Comparison of ENCODE assay signal across 25 mouse cellular contexts in the genomic region with DNA sequence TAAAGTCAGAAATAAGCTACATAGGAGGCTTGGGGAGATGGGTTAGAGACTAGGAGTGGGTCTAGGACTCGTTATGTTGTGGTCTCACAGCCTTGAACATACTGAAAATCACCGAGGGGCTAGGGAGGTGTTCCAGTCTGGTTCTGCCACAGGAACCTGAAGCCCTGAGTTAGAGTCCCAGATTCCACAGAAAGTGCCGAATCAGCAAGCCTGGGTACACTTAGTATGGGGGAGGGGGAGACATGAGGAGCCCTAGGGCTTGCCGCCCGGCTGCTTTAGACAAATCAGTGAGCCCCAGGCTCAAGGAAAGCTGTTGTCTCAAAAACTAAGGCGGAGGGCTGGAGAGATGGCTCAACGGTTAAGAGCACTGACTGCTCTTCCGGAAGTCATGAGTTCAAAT. TPM values are rescaled to one million over a fixed set of nuclear protein-coding genes. Genes with fewer than 3 reads are reported as not detected.
A peak's percentile ranks its signal among the peaks of the same experiment; 100 is the strongest.
DNase-seq lines count a peak whose midpoint lies in the region; TF ChIP-seq lines count a peak whose summit lies in the region.
"Had no signal": no experiment of that assay in that cellular context is flagged by ENCODE, and none has a peak within 500 bp of the region (broad histone marks: within the 10 kb centered on the region; RNA-seq: fewer than 3 reads in every experiment).

No protein-coding gene starts in this region.

- TF ChIP-seq EP300 in CH12.LX (IDR thresholded peaks at IDR 0.05; ENCODE audit: low read length) (no peak), MEL (IDR thresholded peaks at IDR 0.05; ENCODE audit: low read depth in 1 of 2, low read length in 2 of 2) (no peak)

- no peak overlapping the region for H3K4me2 ChIP-seq in CH12.LX (ENCODE audit: insufficient read depth, low read depth, poor library complexity, severe bottlenecking)

- H3K79me2 ChIP-seq in CH12.LX (replicated peaks; ENCODE audit: control insufficient read depth, extremely low read depth, insufficient read depth, poor library complexity, severe bottlenecking) (no peaks in the 10 kb centered on the region), MEL (ENCODE audit: control insufficient read depth, insufficient read depth, low read length, poor library complexity) (no peaks in the 10 kb centered on the region)

- no peaks in the 10 kb centered on the region for H3K4me1 ChIP-seq in CH12.LX (ENCODE audit: control insufficient read depth in 1 of 2, insufficient read depth in 2 of 2)
- peaks cover 20 to 23% of the 10 kb centered on the region in 2 experiments for H3K4me1 ChIP-seq in ES-E14 (ENCODE audit: control insufficient read depth in 2 of 2, insufficient read depth in 2 of 2, low read length in 2 of 2, poor library complexity in 1 of 2)
- peaks cover 6 to 16% of the 10 kb centered on the region in 2 experiments; a peak in 3 of 4 replicates for H3K4me1 ChIP-seq in MEL (ENCODE audit: control insufficient read depth in 1 of 2, insufficient read depth in 2 of 2, low read length in 2 of 2)

- no peak for TF ChIP-seq RAD21 in CH12.LX (IDR thresholded peaks at IDR 0.05; ENCODE audit: low read depth, low read length)
- no peak for TF ChIP-seq RAD21 in MEL (IDR thresholded peaks at IDR 0.05; ENCODE audit: low read depth, low read length)

- TF ChIP-seq CTCF in CH12.LX (conservative IDR thresholded peaks at IDR 0.05 in 1 of 2, IDR thresholded peaks at IDR 0.05 in 1 of 2; ENCODE audit: low read depth in 2 of 2, low read length in 2 of 2) (no peak), MEL (IDR thresholded peaks at IDR 0.05 in 2 of 3, conservative IDR thresholded peaks at IDR 0.05 in 1 of 3; ENCODE audit: control insufficient read depth in 1 of 3, insufficient read depth in 1 of 3, low read depth in 2 of 3, low read length in 3 of 3, poor library complexity in 1 of 3, severe bottlenecking in 1 of 3) (no peak)

- no peak for TF ChIP-seq POLR2A in CH12.LX (IDR thresholded peaks at IDR 0.05; ENCODE audit: low read depth, low read length)
- no peak for TF ChIP-seq POLR2A in MEL (IDR thresholded peaks at IDR 0.05; ENCODE audit: control insufficient read depth in 1 of 2, insufficient read depth in 1 of 2, low read depth in 1 of 2, low read length in 2 of 2, poor library complexity in 1 of 2)

- DNase-seq in CH12.LX (ENCODE audit: extremely low read depth) (no peak), ES-CJ7 (ENCODE audit: low read depth, low spot score) (peak; percentile 49), ES-E14 (ENCODE audit: low read depth, low spot score) (no peak), MEL (ENCODE audit: low read depth, low spot score) (no peak)
- no peak for DNase-seq in retina, postnatal 1 day
- no peak for DNase-seq in adrenal gland, postnatal 4 days (ENCODE audit: low spot score in 2 of 2)
- no peak for DNase-seq in kidney, adult 18-20 months
- no peak for DNase-seq in T-cell, adult 2 months (ENCODE audit: low spot score)
- DNase-seq: adrenal gland, adult 2 months; adrenal gland, adult 8-10 months; adrenal gland, postnatal 10 days; adrenal gland, postnatal 14 days; adrenal gland, postnatal 25 days; adrenal gland, postnatal 36 days; B cell, adult 2 months; cerebellum, adult 11 months; cerebellum, adult 11-12 months; cerebellum, adult 18-20 months; cerebellum, adult 2 months; cerebellum, adult 8-10 months; cerebellum, adult 9-10 months; cerebellum, adult 9-11 months; cerebellum, postnatal 10 days had no signal

- no peak overlapping the region for H3K9ac ChIP-seq in CH12.LX (ENCODE audit: insufficient read depth, low read depth)
- H3K9ac ChIP-seq in ES-E14 (ENCODE audit: insufficient read depth, low read depth, low read length, poor library complexity, severe bottlenecking) = no peak overlapping the region
- H3K9ac ChIP-seq in MEL (ENCODE audit: control insufficient read depth, low read depth, low read length, poor library complexity, severe bottlenecking) = no peak overlapping the region

- no peak overlapping the region for H3K4me3 ChIP-seq in CH12.LX (replicated peaks in 1 of 3; ENCODE audit: low read depth in 2 of 3, low read length in 2 of 3, poor library complexity in 1 of 3)
- H3K4me3 ChIP-seq in ES-E14 (ENCODE audit: insufficient read depth in 1 of 2, low read depth in 1 of 2, low read length in 2 of 2, poor library complexity in 1 of 2, severe bottlenecking in 1 of 2) = no peak overlapping the region
- no peak overlapping the region for H3K4me3 ChIP-seq in MEL (ENCODE audit: control insufficient read depth in 1 of 2, insufficient read depth in 1 of 2, low read depth in 2 of 2, low read length in 2 of 2)

- no peaks in the 10 kb centered on the region for H3K27me3 ChIP-seq in CH12.LX (replicated peaks)
- no peaks in the 10 kb centered on the region for H3K27me3 ChIP-seq in MEL (ENCODE audit: control insufficient read depth in 1 of 2, insufficient read depth in 2 of 2, low read length in 2 of 2)
- H3K27me3 ChIP-seq: Patski had no signal

- no peaks in the 10 kb centered on the region for H3K9me3 ChIP-seq in CH12.LX (replicated peaks; ENCODE audit: low read length)
- H3K9me3 ChIP-seq in ES-E14 (ENCODE audit: control insufficient read depth, insufficient read depth, low read depth, low read length) = no peaks in the 10 kb centered on the region
- H3K9me3 ChIP-seq in MEL (replicated peaks; ENCODE audit: insufficient read depth, low read length) = no peaks in the 10 kb centered on the region
- H3K9me3 ChIP-seq: G1E had no signal

- dilution Hi-C loops in CH12.LX (cut with MboI; ENCODE audit: extremely low pct_ligation_motif_present, extremely low pct_unique_long_range_greater_than_20kb, low sequenced_read_pairs) = no loop called here

- in situ Hi-C loops in CH12.LX (cut with MboI; ENCODE audit: low pct_ligation_motif_present, low pct_unique_long_range_greater_than_20kb, low sequenced_read_pairs) (no loop called here), ES-E14 (cut with MboI; ENCODE audit: low sequenced_read_pairs in 2 of 2, unreplicated experiment in 2 of 2) (no loop called here)

- H3K36me3 ChIP-seq in CH12.LX (replicated peaks in 1 of 2; ENCODE audit: control insufficient read depth in 1 of 2, insufficient read depth in 1 of 2, low read length in 1 of 2) (no peaks in the 10 kb centered on the region), ES-E14 (ENCODE audit: control insufficient read depth, insufficient read depth, low read length, poor library complexity, severe bottlenecking) (no peaks in the 10 kb centered on the region), MEL (ENCODE audit: control insufficient read depth in 1 of 2, insufficient read depth in 2 of 2, low read length in 2 of 2) (peaks cover 0 to 9% of the 10 kb centered on the region in 2 experiments; a peak in 2 of 4 replicates)
- H3K36me3 ChIP-seq: G1E had no signal

- H3K27ac ChIP-seq in CH12.LX (ENCODE audit: insufficient read depth, low read depth) = no peak overlapping the region
- no peak overlapping the region for H3K27ac ChIP-seq in ES-E14 (ENCODE audit: insufficient read depth, low read depth, low read length, poor library complexity, severe bottlenecking)
- no peak overlapping the region for H3K27ac ChIP-seq in MEL (ENCODE audit: control insufficient read depth, low read depth, low read length)

TF ChIP-seq in CH12.LX, 34 proteins besides CTCF, POLR2A, EP300 and RAD21:
- TF ChIP-seq MAFK (IDR thresholded peaks at IDR 0.05; ENCODE audit: insufficient replicate concordance, low read length) (peak; percentile 69; the same call in 1 of the 2 replicates), MAZ (IDR thresholded peaks at IDR 0.05; ENCODE audit: low read depth, low read length) (no peak)

TF ChIP-seq in ES-E14, 5 proteins besides CTCF, POLR2A, EP300 and RAD21:
- TF ChIP-seq ZNF384 (IDR thresholded peaks at IDR 0.05; ENCODE audit: low read depth, low read length) (no peak), MAFK (IDR thresholded peaks at IDR 0.05; ENCODE audit: insufficient read depth, low read depth, low read length) (peak; percentile 87)

TF ChIP-seq in MEL, 35 proteins besides CTCF, POLR2A, EP300 and RAD21:
- TF ChIP-seq USF1 (IDR thresholded peaks at IDR 0.05; ENCODE audit: low read depth, low read length) (no peak), MAFK (IDR thresholded peaks at IDR 0.05; ENCODE audit: borderline replicate concordance, low read depth, low read length) (peak; percentile 75)

RNA-seq across cellular contexts. Expression of a gene that starts 6.5 kb away (rescaled TPM):
- 235 and 254 TPM in 2 replicates for total RNA-seq in CH12.LX (2012; rRNA removed)
- 312 and 363 TPM in 2 replicates for total RNA-seq in CH12.LX (2014; rRNA removed)
- 323 and 392 TPM in 2 replicates for polyA plus RNA-seq in CH12.LX (2012; ENCODE audit: insufficient read length, low read depth)
- 152 and 158 TPM in 2 replicates for total RNA-seq in ES-E14 (2012; rRNA removed)
- total RNA-seq in MEL (2012; rRNA removed) = 191 and 213 TPM in 2 replicates
- 100 to 1,000 TPM; 290 to 643 TPM for polyA plus RNA-seq in MEL (2012; ENCODE audit: insufficient read depth in 1 of 2, insufficient read length in 2 of 2, low read depth in 1 of 2, low replicate concordance in 2 of 2, missing spikeins in 1 of 2)
- 10 to 100 TPM; 66.6 to 71.5 TPM for total RNA-seq in adrenal gland, postnatal 4 days (2021)

RNA-seq across cellular contexts. Expression of a gene that starts 16.6 kb away (rescaled TPM):
- total RNA-seq in CH12.LX (2012; rRNA removed) (80.6 and 87.0 TPM in 2 replicates), CH12.LX (2014; rRNA removed) (153 and 168 TPM in 2 replicates), ES-E14 (2012; rRNA removed) (155 and 156 TPM in 2 replicates), MEL (2012; rRNA removed) (126 and 128 TPM in 2 replicates)
- polyA plus RNA-seq in CH12.LX (2012; ENCODE audit: insufficient read length, low read depth) (92.8 and 127 TPM in 2 replicates), MEL (2012; ENCODE audit: insufficient read depth in 1 of 2, insufficient read length in 2 of 2, low read depth in 1 of 2, low replicate concordance in 2 of 2, missing spikeins in 1 of 2) (100 to 1,000 TPM in 1 of 2 experiments, not detected in 1; 110 TPM)
- 100 to 1,000 TPM; 102 to 104 TPM for total RNA-seq in adrenal gland, postnatal 4 days (2021)

RNA-seq across cellular contexts. Expression of a gene that starts 58.2 kb away (rescaled TPM):
- total RNA-seq in CH12.LX (2012; rRNA removed) (26.2 and 28.8 TPM in 2 replicates), CH12.LX (2014; rRNA removed) (31.2 and 35.2 TPM in 2 replicates), ES-E14 (2012; rRNA removed) (26.8 and 33.0 TPM in 2 replicates), MEL (2012; rRNA removed) (14.3 and 16.2 TPM in 2 replicates)
- polyA plus RNA-seq in CH12.LX (2012; ENCODE audit: insufficient read length, low read depth) (79.7 TPM in 2 replicates), MEL (2012; ENCODE audit: insufficient read depth in 1 of 2, insufficient read length in 2 of 2, low read depth in 1 of 2, low replicate concordance in 2 of 2, missing spikeins in 1 of 2) (10 to 100 TPM in 1 of 2 experiments, not detected in 1; 78.2 TPM)
- 10 to 100 TPM; 72.1 to 74.5 TPM for total RNA-seq in adrenal gland, postnatal 4 days (2021)
